Mouse (Mus musculus) thymus, adult 2 months (tissue): Measurements from ENCODE around the gene Olfr1129. TPM values are rescaled to one million over a fixed set of nuclear protein-coding genes. Genes with fewer than 3 reads are reported as not detected.
"Not testable (repeated sequence)": the region's sequence is repeated elsewhere in the genome, so short reads cannot be mapped to it uniquely, and the experiment has no call there.

Experiments used
- DNase-seq: peaks from one replicate; pipeline ENCODE4 v3.0.0; 2021
- H3K27ac ChIP-seq: fragments of 200-500 bp; 2 replicates; pipeline ENCODE4 v1.5.1; 2012; ENCODE audit warnings: low read length, control low read depth; ENCODE audit not compliant: control insufficient read depth, insufficient read depth
- H3K27me3 ChIP-seq: fragments of 200-500 bp; 2 replicates; pipeline ENCODE4 v1.6.1; 2012; ENCODE audit warnings: mild to moderate bottlenecking, low read length, moderate library complexity, mixed read lengths; ENCODE audit not compliant: control insufficient read depth, insufficient read depth
- H3K36me3 ChIP-seq: fragments of 200-500 bp; 2 replicates; pipeline ENCODE4 v1.6.1; 2012; ENCODE audit warnings: mild to moderate bottlenecking, low read length, moderate library complexity; ENCODE audit not compliant: control insufficient read depth, insufficient read depth
- H3K4me1 ChIP-seq: fragments of 200-500 bp; replicated peaks from 2 replicates; pipeline ENCODE4 v1.6.1; 2012; ENCODE audit warnings: low read length; ENCODE audit not compliant: control insufficient read depth, insufficient read depth
- H3K4me3 ChIP-seq: fragments of 200-500 bp; 2 replicates; pipeline ENCODE4 v1.5.1; 2012; ENCODE audit warnings: mild to moderate bottlenecking, low read length, control low read depth, moderate library complexity; ENCODE audit not compliant: control insufficient read depth, insufficient read depth
- CTCF ChIP-seq: fragments of 200-500 bp; IDR thresholded peaks from 2 replicates; pipeline ENCODE4 v1.5.1; 2012; ENCODE audit warnings: mild to moderate bottlenecking, control low read depth, low read length, moderate library complexity, borderline replicate concordance; ENCODE audit not compliant: control insufficient read depth, poor library complexity, insufficient read depth; ENCODE audit errors: extremely low read depth
- POLR2A ChIP-seq: fragments of 200-500 bp; IDR thresholded peaks from 2 replicates; pipeline ENCODE4 v1.6.1; 2012; ENCODE audit warnings: mild to moderate bottlenecking, low read length, control low read depth, moderate library complexity; ENCODE audit not compliant: control insufficient read depth, poor library complexity, insufficient read depth; ENCODE audit errors: extremely low read depth
- WGBS: fragments of 180-500 bp; shearing (Covaris S2); methylation state at CpG from one replicate; pipeline ENCODE4 v1.1.7; 2018; 5-methylcytosine and 5-hydroxymethylcytosine counted together
- polyA plus RNA-seq: library from polyadenylated mRNA; depleted of rRNA; stranded (reverse); fragments of >200 nt; gene quantifications from 2 replicates; pipeline ENCODE4 v1.2.3, GENCODE M21; 2012; rRNA removed

The Olfr1129 gene
- not detected in 2 replicates for polyA plus RNA-seq

GRCm38 (mm10) chr2:87573602-87574001 is at the start of gene Olfr1129:
TSS of gene Olfr1129 (plus strand) at chr2:87573902.
- not testable (repeated sequence) for H3K36me3 ChIP-seq, H3K27ac ChIP-seq, H3K4me3 ChIP-seq, H3K27me3 ChIP-seq, H3K4me1 ChIP-seq, DNase-seq
- WGBS, result 73% methylated on average over 1 of the region's 1 CpGs

- not testable (repeated sequence) for H3K4me3 ChIP-seq, H3K27ac ChIP-seq, H3K4me1 ChIP-seq, H3K27me3 ChIP-seq, DNase-seq, H3K36me3 ChIP-seq
- WGBS, result 48% methylated on average over 39 of the region's 39 CpGs
These were observed 47.6 kb upstream of the Olfr1129 start for GRCm38 (mm10) chr2:87525899-87526616.

- Histone ChIP-seq H3K4me3 (no peak within 1 kb of the TSS), H3K27ac (no peak within 1 kb of the TSS), H3K36me3 (no peaks in the 10 kb centered on the region), H3K4me1 (no peaks in the 10 kb centered on the region), H3K27me3 (no peaks in the 10 kb centered on the region)
- DNase-seq, result no peak
- TF ChIP-seq POLR2A, result no peak
- TF ChIP-seq CTCF, result no peak
These were observed 42.2 kb upstream of the Olfr1129 start, which contains the start of gene Olfr153 for GRCm38 (mm10) chr2:87531496-87531895. TSS of gene Olfr153 (plus strand) at chr2:87531796.

- TF ChIP-seq CTCF (no peak), POLR2A (no peak)
- 79% methylated on average over 2 of the region's 2 CpGs for WGBS
- no peak for DNase-seq
- Histone ChIP-seq H3K27ac (no peak overlapping the region), H3K36me3 (no peaks in the 10 kb centered on the region), H3K4me3 (no peak overlapping the region), H3K27me3 (no peaks in the 10 kb centered on the region), H3K4me1 (no peaks in the 10 kb centered on the region)
These were observed 38.9 kb upstream of the Olfr1129 start for GRCm38 (mm10) chr2:87534826-87535225.

- Histone ChIP-seq H3K27me3 (no peaks in the 10 kb centered on the region), H3K4me3 (no peak within 1 kb of the TSS), H3K4me1 (no peaks in the 10 kb centered on the region), H3K36me3 (no peaks in the 10 kb centered on the region), H3K27ac (no peak within 1 kb of the TSS)
- no peak for DNase-seq
- 96% methylated on average over 1 of the region's 1 CpGs for WGBS
- no peak for TF ChIP-seq POLR2A
- TF ChIP-seq CTCF, result no peak
These were observed 28.3 kb upstream of the Olfr1129 start, which contains the start of gene Olfr1128 for GRCm38 (mm10) chr2:87545442-87545841. TSS of gene Olfr1128 (minus strand) at chr2:87545542.

- H3K4me3 ChIP-seq, H3K4me1 ChIP-seq, H3K27ac ChIP-seq, H3K36me3 ChIP-seq, H3K27me3 ChIP-seq, DNase-seq: not testable (repeated sequence)
These were observed 32.2 kb downstream of the Olfr1129 start, which contains the start of gene Olfr1130 for GRCm38 (mm10) chr2:87605912-87606311. TSS of gene Olfr1130 (plus strand) at chr2:87606212.

GRCm38 (mm10) chr2:87626804-87627203 is 53.1 kb downstream of the Olfr1129 start, which contains the start of gene Olfr1131:
TSS of gene Olfr1131 (plus strand) at chr2:87627104.
- no peaks in the 10 kb centered on the region for H3K4me1 ChIP-seq
- TF ChIP-seq POLR2A, result no peak
- TF ChIP-seq CTCF, result no peak
- no peaks in the 10 kb centered on the region for H3K36me3 ChIP-seq
- H3K27ac ChIP-seq, result no peak within 1 kb of the TSS
- 71% methylated on average over 3 of the region's 3 CpGs for WGBS
- DNase-seq, result no peak
- no peaks in the 10 kb centered on the region for H3K27me3 ChIP-seq
- no peak within 1 kb of the TSS for H3K4me3 ChIP-seq

Other genes with a start within 250 kb of the Olfr1129 start
- gene Olfr1120, start 219.1 kb upstream of the Olfr1129 start, polyA plus RNA-seq, result not detected in 2 replicates
- not detected in 2 replicates for gene Olfr1121, start 204.0 kb upstream of the Olfr1129 start, polyA plus RNA-seq
- not detected in 2 replicates for gene Olfr1122, start 188.1 kb upstream of the Olfr1129 start, polyA plus RNA-seq
- gene Olfr1123, start 157.3 kb upstream of the Olfr1129 start, polyA plus RNA-seq, result not detected in 2 replicates
- gene Olfr1124, start 143.6 kb upstream of the Olfr1129 start, polyA plus RNA-seq, result not detected in 2 replicates
- gene Olfr1126, start 119.9 kb upstream of the Olfr1129 start, polyA plus RNA-seq, result not detected in 2 replicates
- not detected in 2 replicates for gene Pramel7, start 76.8 kb upstream of the Olfr1129 start, polyA plus RNA-seq
- not detected in 2 replicates for gene Pramel6, start 67.3 kb upstream of the Olfr1129 start, polyA plus RNA-seq
- gene Olfr153, start 42.1 kb upstream of the Olfr1129 start, polyA plus RNA-seq, result not detected in 2 replicates
- gene Olfr1128, start 28.4 kb upstream of the Olfr1129 start, polyA plus RNA-seq, result not detected in 2 replicates
- gene Olfr1130, start 32.3 kb downstream of the Olfr1129 start, polyA plus RNA-seq, result not detected in 2 replicates
- gene Olfr1131, start 53.2 kb downstream of the Olfr1129 start, polyA plus RNA-seq, result not detected in 2 replicates
- not detected in 2 replicates for gene Olfr1132, start 63.6 kb downstream of the Olfr1129 start, polyA plus RNA-seq
- gene Olfr1133, start 73.5 kb downstream of the Olfr1129 start, polyA plus RNA-seq, result not detected in 2 replicates
- gene Olfr1134, start 84.6 kb downstream of the Olfr1129 start, polyA plus RNA-seq, result not detected in 2 replicates
- gene Olfr1135, start 99.8 kb downstream of the Olfr1129 start, polyA plus RNA-seq, result not detected in 2 replicates
- 0.40 TPM in 1 of 2 replicates, not detected in the other for gene Olfr1136, start 120.0 kb downstream of the Olfr1129 start, polyA plus RNA-seq
- not detected in 2 replicates for gene Olfr1137, start 139.3 kb downstream of the Olfr1129 start, polyA plus RNA-seq
- gene Olfr1138, start 166.1 kb downstream of the Olfr1129 start, polyA plus RNA-seq, result not detected in 2 replicates
- not detected in 2 replicates for gene Olfr1140, start 169.8 kb downstream of the Olfr1129 start, polyA plus RNA-seq
- not detected in 2 replicates for gene Olfr1141, start 180.1 kb downstream of the Olfr1129 start, polyA plus RNA-seq
- not detected in 2 replicates for gene Olfr152, start 205.6 kb downstream of the Olfr1129 start, polyA plus RNA-seq
- gene Olfr1143, start 226.7 kb downstream of the Olfr1129 start, polyA plus RNA-seq, result not detected in 2 replicates
- not detected in 2 replicates for gene Olfr1145, start 235.9 kb downstream of the Olfr1129 start, polyA plus RNA-seq